Mouse (Mus musculus): ENCODE data around the gene Map3k1.

The Map3k1 gene

DNA sequence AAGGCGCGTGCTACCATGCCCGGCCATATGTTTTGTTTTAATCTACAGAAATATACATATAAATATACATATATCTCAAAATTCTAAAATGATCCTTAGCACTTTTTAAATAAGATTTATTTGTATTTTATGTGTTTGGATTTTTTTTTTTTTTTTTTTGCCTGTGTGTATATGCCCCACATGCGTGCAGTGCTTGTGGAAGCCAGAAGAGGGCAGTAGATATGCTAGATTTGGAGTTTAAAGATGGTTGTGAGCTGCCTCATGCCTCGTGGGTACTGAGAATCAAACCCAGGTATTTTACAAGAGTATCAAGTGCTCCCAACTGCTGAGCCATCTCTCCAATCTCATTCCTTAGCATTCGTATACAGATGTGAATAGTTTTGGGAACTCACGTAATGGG is 6.2 kb upstream of the Map3k1 start:
- DNase-seq (ENCODE audit: extremely low spot score, low spot score) = no peak

DNA sequence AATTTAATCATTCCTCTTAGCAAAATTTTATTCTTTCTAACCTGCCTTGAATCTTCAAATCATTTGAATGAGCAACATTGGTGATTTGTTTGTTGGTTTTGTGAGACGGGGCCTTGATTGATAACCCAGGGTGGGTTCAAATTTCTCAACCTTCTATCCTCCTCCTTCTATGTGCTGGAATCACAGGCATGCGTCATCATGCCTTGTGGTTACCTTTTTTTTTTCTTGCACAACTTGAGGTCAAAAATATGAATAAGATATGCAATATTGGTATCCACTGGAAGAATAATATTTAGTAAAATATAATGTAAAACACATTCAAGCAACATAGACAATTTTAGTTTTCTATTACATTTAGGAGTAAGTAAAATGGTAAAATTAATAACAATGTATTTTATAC is 3.9 kb upstream of the Map3k1 start:
- no peak for DNase-seq (ENCODE audit: extremely low spot score, low spot score)

DNA sequence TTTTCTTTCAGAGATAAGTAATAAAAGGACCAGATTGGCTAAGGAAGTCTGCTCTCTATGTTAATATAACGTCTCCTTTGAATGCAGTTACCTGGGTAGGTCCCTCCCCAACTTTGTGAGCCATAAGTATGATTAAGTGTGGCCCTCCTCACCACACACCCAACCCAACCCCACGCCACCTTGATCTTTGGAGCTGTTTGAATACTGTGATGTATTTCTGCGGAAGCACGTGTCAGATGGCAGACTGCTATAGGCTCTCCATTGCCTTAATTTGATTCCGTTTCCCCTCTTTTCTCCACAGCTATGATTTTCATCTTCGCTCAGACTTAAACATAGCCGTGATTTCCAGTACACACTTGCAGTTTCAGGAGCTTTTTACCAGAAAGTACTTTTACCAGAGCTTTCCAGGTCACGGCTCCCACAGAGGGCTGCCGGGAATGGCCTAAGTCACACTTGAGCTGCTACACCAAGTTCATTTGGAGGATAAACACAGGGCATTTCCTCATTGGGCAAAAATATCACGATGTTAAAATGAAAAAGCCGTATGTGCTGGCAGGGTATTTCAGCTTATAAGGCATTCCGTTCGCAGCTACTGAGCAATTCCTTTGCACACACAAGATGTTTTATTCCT is 2.3 kb upstream of the Map3k1 start:
- no peak for DNase-seq (ENCODE audit: extremely low spot score, low spot score)

DNA sequence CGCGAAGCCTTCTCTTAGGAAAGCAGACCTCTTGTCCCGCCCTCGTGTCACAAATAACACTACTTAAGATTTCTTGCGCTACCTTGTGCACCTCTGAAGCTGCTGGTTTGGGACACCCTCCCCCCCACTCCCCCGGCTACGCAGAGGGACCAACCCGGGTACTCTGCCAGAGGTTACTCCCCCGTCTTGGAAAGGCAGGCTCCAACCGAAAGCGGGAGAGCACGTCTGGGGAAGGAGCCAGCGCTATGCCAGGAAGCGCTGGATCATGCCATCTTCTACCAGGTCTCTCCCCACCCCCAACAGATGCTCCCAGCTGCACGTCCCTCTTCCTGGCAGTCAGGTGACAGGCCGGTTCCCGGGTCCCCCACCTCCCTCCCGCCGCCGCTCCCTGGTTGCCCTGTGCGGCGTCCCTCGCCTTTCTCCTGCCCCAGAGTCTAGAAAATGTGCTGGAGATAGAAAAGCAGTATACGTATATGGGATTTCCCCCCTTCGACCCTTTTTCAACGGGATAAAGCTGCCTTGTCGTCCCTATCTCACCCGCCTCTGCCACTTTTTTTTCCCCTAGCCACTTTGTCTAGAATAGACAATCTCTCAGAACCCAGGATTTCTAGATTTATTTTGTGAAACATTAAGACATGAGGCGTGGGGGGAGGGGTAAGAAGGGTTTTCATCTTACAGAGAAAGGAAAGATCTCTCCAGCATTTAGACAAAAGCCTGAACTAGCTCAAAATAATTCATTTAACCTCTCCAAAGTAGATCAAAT is 854 bp upstream of the Map3k1 start:
- peak; percentile 76 for DNase-seq (ENCODE audit: extremely low spot score, low spot score)

GRCm38 (mm10) chr13:111808387-111808636 is 481 bp downstream of the Map3k1 start:
- no peak for DNase-seq (ENCODE audit: extremely low spot score, low spot score)

- DNase-seq (ENCODE audit: extremely low spot score, low spot score) = peak; percentile 63
These were observed 1.0 kb downstream of the Map3k1 start for GRCm38 (mm10) chr13:111807596-111808386.

DNA sequence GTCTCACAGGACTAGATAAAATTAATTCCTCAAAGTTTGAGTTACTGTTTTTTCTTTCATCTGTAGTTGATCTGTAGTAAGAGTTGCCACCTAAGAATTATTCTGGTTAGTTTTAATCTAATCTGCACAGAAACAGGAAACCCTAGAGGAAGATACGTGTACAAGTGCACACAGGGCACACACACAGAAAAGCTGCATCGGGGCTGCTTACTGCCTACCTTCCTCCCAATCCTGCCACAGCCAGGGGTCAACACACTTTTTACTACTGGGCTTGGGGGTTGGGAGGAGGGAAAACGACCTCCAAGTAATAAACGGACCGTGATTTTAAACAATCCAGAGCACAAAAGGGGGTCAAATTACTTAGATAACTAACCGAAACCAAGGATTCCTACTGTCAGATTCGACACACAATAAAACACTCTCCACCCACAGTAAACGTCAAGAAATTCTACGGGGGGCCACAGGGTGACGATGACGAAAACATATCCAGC is 1.6 kb downstream of the Map3k1 start:
- no peak for DNase-seq (ENCODE audit: extremely low spot score, low spot score)

- no peak for DNase-seq (ENCODE audit: extremely low spot score, low spot score)
These were observed 2.8 kb downstream of the Map3k1 start for GRCm38 (mm10) chr13:111805738-111806722.

GRCm38 (mm10) chr13:111804951-111805673 is 3.7 kb downstream of the Map3k1 start:
- DNase-seq (ENCODE audit: extremely low spot score, low spot score) = no peak

- no peak for DNase-seq (ENCODE audit: extremely low spot score, low spot score)
These were observed 4.6 kb downstream of the Map3k1 start for GRCm38 (mm10) chr13:111804189-111804588.

GRCm38 (mm10) chr13:111803506-111803905 is 5.3 kb downstream of the Map3k1 start:
- DNase-seq (ENCODE audit: extremely low spot score, low spot score) = no peak

DNA sequence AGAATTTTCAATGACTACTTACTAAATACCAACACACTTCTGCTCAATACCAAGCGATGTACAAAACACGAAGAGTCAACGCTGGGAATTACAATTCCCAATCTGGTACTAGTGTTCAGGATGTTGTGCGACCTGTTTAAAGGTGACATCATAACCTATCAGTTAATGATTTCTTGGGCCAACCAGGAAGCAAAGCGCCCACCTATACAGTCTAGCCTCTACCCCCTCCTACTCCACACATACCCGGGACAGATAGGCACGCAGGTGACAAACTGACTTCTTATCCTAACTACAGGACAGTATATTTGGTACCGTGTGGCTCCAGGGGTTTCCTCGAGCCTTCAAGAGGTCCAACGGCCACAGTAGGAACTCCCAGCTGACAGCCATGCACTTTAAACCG is 5.9 kb downstream of the Map3k1 start:
- no peak for DNase-seq (ENCODE audit: extremely low spot score, low spot score)

DNA sequence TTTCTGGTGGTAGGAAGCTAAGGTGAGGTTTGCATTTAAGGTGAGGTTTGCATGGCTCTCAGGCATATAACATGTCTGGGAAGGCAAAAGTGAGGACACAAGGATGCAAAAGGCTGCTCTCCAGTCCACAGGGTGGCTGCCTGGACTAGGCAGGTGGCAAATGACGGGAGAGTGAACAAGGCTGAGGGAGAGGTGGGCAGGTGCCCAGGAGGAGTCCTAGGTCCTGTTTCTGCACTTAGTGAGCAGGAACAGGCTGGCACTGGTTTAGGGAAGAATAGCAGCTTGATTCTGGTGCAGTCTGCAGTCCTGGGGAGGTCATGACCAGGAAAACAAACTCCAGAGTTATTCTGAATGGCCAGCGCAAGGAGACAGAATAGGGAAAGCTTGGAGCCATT is 6.5 kb downstream of the Map3k1 start:
- DNase-seq (ENCODE audit: extremely low spot score, low spot score) = no peak

DNA sequence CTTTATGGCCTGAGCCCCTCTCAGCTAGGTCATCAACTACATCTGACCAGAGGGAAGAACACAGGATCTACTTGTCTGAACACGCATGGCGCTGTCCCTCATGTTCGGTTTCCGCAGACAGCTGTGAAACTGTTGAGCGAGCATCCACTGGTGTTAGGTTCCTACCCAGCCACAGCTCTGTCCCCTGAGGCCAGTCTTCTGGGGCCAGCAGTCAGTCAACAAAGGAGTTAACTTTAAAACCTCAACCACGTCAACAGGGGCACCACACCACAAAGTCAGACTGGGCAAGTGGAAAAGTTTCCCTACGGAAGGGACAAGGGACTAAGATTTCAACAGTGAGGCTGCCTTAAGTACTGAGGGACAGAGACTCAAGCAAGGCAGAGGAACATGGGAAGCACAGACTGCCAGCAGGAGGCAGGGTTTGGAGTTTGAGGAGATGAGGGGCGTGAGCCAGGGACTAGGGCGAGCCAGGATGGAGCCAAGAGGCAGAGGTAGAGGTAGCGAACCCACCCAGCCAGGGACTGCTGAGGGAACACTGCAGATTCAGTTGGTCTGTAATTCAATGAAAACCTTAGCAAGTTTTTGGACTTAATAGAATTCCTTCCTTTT is 7.0 kb downstream of the Map3k1 start:
- no peak for DNase-seq (ENCODE audit: extremely low spot score, low spot score)

DNA sequence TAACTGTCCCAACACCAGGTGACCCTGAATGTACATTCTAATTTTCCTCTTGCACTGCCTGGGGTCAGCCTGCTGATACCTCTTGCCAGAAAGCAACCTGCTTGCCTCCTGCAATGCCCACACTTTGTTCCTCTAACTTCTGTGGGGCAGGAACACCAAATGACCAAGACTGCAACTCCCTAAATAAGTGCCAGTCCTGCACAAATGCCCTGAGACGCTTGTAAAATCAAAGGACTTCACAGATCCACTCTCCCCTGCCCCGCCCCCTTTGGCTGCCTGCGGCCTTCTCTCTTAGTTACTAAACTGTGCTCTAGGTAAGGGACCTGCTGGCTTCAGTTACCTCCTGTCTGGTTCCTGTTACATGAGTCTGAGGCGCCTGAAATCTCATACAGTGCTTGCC is 7.9 kb downstream of the Map3k1 start:
- no peak for DNase-seq (ENCODE audit: extremely low spot score, low spot score)

GRCm38 (mm10) chr13:111798044-111798443 is 10.7 kb downstream of the Map3k1 start:
- no peak for DNase-seq (ENCODE audit: extremely low spot score, low spot score)

DNA sequence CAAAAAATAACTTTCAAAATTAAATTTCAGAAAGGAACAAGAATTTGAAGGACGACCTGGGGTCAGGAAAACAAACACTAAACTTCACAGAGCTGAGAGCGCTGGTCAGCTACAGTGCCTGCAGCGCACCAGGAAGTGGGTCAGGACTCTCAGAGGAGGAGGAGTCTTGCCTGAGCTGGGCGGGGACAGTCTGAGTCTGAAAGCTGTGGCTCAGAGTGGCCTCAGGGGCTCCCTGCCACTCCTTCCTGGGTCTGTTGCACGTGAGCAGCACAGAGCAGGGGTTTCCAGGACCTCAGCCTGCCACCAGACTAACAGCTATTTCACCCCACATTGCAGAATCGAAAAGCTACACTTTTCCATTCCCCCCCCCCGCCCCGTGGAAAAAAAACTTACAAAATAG is 11.8 kb downstream of the Map3k1 start:
- DNase-seq (ENCODE audit: extremely low spot score, low spot score) = peak; percentile 33

GRCm38 (mm10) chr13:111796191-111796920 is 12.4 kb downstream of the Map3k1 start:
- DNase-seq (ENCODE audit: extremely low spot score, low spot score) = no peak

GRCm38 (mm10) chr13:111792975-111793287 is 15.9 kb downstream of the Map3k1 start:
- DNase-seq (ENCODE audit: extremely low spot score, low spot score) = no peak
